ENCODE assay signal across 17 mouse cellular contexts in the genomic region with DNA sequence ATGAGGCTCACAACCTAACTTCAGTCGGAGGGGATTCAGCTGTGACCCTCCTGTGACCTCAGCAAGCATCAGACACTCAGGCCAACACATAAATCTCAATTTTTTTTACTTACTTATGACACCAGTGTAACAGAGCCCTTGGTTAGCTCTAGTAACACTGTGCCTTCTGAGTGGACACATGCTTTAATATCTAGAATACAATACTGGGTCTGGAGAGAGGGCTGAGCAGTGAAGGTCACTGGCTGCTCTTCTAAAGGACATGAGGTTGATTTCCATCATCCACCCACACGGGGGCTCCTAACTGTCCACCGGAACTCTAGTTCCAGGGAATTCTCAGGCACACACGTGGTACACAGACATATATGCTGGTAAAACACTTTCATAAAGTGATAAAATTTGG.
"Had no signal": no experiment of that assay in that cellular context is flagged by ENCODE, and none has a peak within 500 bp of the region (broad histone marks: within the 10 kb centered on the region; RNA-seq: fewer than 3 reads in every experiment).

No protein-coding gene starts in this region.

- H3K4me1 ChIP-seq: neural tube, embryonic 12.5 days; neural tube, embryonic 13.5 days; neural tube, embryonic 15.5 days; stomach, embryonic 15.5 days had no signal

- H3K4me3 ChIP-seq: neural tube, embryonic 12.5 days; neural tube, embryonic 13.5 days; neural tube, embryonic 15.5 days; stomach, embryonic 15.5 days had no signal

- H3K9ac ChIP-seq: neural tube, embryonic 12.5 days; neural tube, embryonic 13.5 days; neural tube, embryonic 15.5 days; stomach, embryonic 15.5 days had no signal

- H3K4me2 ChIP-seq: neural tube, embryonic 12.5 days; neural tube, embryonic 13.5 days; neural tube, embryonic 15.5 days; stomach, embryonic 15.5 days had no signal

- H3K27ac ChIP-seq: neural tube, embryonic 12.5 days; neural tube, embryonic 13.5 days; neural tube, embryonic 15.5 days; stomach, embryonic 15.5 days; stomach, postnatal 0 days had no signal

- H3K27me3 ChIP-seq: neural tube, embryonic 12.5 days; neural tube, embryonic 13.5 days; neural tube, embryonic 15.5 days; stomach, embryonic 15.5 days had no signal

- H3K9me3 ChIP-seq: neural tube, embryonic 12.5 days; neural tube, embryonic 13.5 days; neural tube, embryonic 15.5 days; stomach, embryonic 15.5 days had no signal

- DNase-seq: retina, postnatal 1 day; right cerebral cortex, adult 18-20 months; right cerebral cortex, postnatal 14 days; right cerebral cortex, postnatal 25 days; right cerebral cortex, postnatal 4 days; spleen, adult 18-20 months; thymus, adult 18-20 months; thymus, adult 2 months; thymus, postnatal 14 days; thymus, postnatal 25 days; thymus, postnatal 36 days; thymus, postnatal 4 days had no signal
